Mouse (Mus musculus): ENCODE data around the gene Bora. TPM values are rescaled to one million over a fixed set of nuclear protein-coding genes. Genes with fewer than 3 reads are reported as not detected.

Bora gene
- polyA plus RNA-seq (2017; shearing (Covaris generic)): 19.5 TPM

DNA sequence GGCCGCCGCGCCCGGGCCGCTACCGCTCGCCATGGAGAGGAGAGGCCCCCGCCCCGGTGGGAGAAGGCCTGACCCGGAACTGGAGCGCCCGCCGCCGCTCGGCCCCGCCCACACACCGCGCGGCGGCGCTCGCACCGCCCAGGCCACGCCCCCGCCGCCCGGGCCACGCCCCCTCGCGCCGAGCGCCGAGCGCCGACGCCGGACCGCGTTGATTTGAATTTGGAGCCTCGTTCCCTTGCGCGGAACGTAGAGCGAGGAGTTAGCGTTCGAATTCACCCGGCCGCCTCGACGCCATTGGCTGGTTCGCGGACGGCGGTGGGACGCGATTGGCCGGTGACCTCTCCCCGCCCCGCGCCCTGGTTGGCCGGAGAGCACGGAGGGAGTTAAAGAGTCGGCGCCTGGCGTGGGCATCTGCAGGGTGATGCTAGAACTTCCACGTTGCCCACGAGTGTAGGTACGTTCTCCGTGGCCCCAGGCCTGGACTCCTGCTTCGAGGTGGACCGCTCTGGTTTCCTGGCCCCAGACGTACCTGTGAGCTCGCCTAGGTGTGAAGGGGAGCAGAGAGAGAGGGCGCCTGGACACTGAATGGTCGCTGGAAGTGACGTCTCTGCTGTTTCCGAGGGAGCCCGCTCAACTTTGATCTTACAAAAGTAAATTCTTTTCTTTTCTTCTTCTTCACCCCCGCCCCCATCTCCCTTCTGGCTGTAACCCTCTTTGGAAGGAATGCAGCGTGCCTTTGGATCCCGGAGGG, at the start of gene Bora, which contains the start of gene Mzt1:
Gene Bora, plus strand, starts transcription at position 192 of the 751 bp plus-strand sequence.
Gene Mzt1, minus strand, starts transcription at position 104 of the 751 bp plus-strand sequence.

GRCm38 (mm10) chr14:99099267-99099966, 53.4 kb downstream of the Bora start, which contains the start of the genes Pibf1 and Dis3:
Gene Pibf1 (plus strand): TSS chr14:99099424.
Gene Dis3 (minus strand): TSS chr14:99099770.

Other genes with a start within 250 kb of the Bora start
- 2.8 TPM for gene Rpl36a-ps1, start 51.9 kb upstream of the Bora start, polyA plus RNA-seq (2017; shearing (Covaris generic))
- gene Mzt1, start 88 bp upstream of the Bora start, polyA plus RNA-seq (2017; shearing (Covaris generic)): 47.9 TPM
- 19.2 TPM for gene Pibf1, start 53.2 kb downstream of the Bora start, polyA plus RNA-seq (2017; shearing (Covaris generic))
- gene Dis3, start 53.5 kb downstream of the Bora start, polyA plus RNA-seq (2017; shearing (Covaris generic)): 26.5 TPM